Mouse (Mus musculus) forebrain, embryonic 16.5 days (tissue): ENCODE data around the gene Gpr45. TPM values are rescaled to one million over a fixed set of nuclear protein-coding genes. Genes with fewer than 3 reads are reported as not detected.

Experiments used
- ATAC-seq: fragments of 200-750 bp; cut with Nextera tagmentation; 2 replicates; pipeline ENCODE4 v1.8.0; 2017; ENCODE audit warnings: mild to moderate bottlenecking, moderate library complexity
- H3K27ac ChIP-seq: fragments of 300-500 bp; sonication (generic); 2 replicates; pipeline ENCODE4 v1.5.1; 2014; ENCODE audit warnings: low read length, control low read depth
- H3K27me3 ChIP-seq: fragments of 300-500 bp; sonication (generic); replicated peaks from 2 replicates; pipeline ENCODE4 v1.6.1; 2014; ENCODE audit warnings: low read length; ENCODE audit not compliant: control insufficient read depth, insufficient read depth
- H3K36me3 ChIP-seq: fragments of 300-500 bp; sonication (generic); 2 replicates; pipeline ENCODE4 v1.6.1; 2014; ENCODE audit not compliant: control insufficient read depth, insufficient read depth
- H3K4me1 ChIP-seq: fragments of 300-500 bp; sonication (generic); replicated peaks from 2 replicates; pipeline ENCODE4 v1.6.1; 2014; ENCODE audit warnings: low read length; ENCODE audit not compliant: control insufficient read depth, insufficient read depth
- H3K4me2 ChIP-seq: fragments of 300-500 bp; sonication (generic); 2 replicates; pipeline ENCODE4 v1.6.1; 2014; ENCODE audit warnings: mild to moderate bottlenecking, low read length, control low read depth
- H3K4me3 ChIP-seq: fragments of 300-500 bp; sonication (generic); replicated peaks from 2 replicates; pipeline ENCODE4 v1.5.1; 2014; ENCODE audit warnings: mild to moderate bottlenecking, low read length, control low read depth
- H3K9ac ChIP-seq: fragments of 300-500 bp; sonication (generic); replicated peaks from 2 replicates; pipeline ENCODE4 v1.6.1; 2014; ENCODE audit warnings: low read depth, low read length, control low read depth
- H3K9me3 ChIP-seq: fragments of 300-500 bp; sonication (generic); 2 replicates; pipeline ENCODE4 v1.6.1; 2016; ENCODE audit warnings: low read length; ENCODE audit not compliant: control insufficient read depth
- WGBS: fragments of 180-500 bp; shearing (Covaris S2); extraction: QIAGEN DNeasy Blood & Tissue Kit; methylation state at CpG from one replicate; pipeline ENCODE4 v1.1.7; 2014; 5-methylcytosine and 5-hydroxymethylcytosine counted together
- microRNA-seq: library from miRNA; unstranded; fragments of <30 nt; microRNA quantifications from one replicate; pipeline ENCODE4, GENCODE M21; 2017
- polyA plus RNA-seq: library from polyadenylated mRNA; unstranded; fragments of >200 nt; fragmentation: Nextera tagmentation; extraction: Ambion mirVana; gene quantifications from 2 replicates; pipeline ENCODE4 v1.2.1, GENCODE M21; 2015

The Gpr45 gene
- polyA plus RNA-seq, 1 experiment from 2014 or later: 32.8 TPM

DNA sequence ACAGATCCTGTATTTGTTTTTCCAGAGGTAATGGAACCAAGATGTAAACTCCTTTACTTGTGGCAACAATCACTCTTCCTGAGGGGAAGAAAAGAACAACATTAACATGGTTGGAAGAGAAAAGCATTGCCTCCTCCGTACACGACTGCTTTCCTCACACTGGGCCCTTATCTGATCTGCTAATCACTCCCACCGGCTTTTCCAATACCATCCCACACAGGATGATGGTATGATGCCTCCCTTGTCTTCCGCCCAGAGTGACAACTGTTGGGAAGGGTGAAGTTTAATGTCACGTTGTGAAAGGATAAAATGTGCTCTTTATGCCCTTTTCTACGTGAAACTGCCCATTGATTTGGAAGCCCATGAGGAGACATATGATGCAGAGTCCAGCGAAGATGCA, 114.9 kb downstream of the Gpr45 start:
- ATAC-seq: no peak
- 91% methylated on average over 7 of the region's 7 CpGs for WGBS
- no peak overlapping the region for H3K4me2 ChIP-seq
- H3K27me3 ChIP-seq: no peaks in the 10 kb centered on the region
- H3K4me1 ChIP-seq: 0 out of 2 replicates have a peak, but pooled peaks cover 3% of the 10 kb centered on the region
- no peaks in the 10 kb centered on the region for H3K9me3 ChIP-seq
- no peak overlapping the region for H3K9ac ChIP-seq
- H3K4me3 ChIP-seq: no peak overlapping the region
- H3K36me3 ChIP-seq: 0 out of 2 replicates have a peak, but pooled peaks cover 5% of the 10 kb centered on the region
- no peak overlapping the region for H3K27ac ChIP-seq

- 89% methylated on average over 5 of the region's 5 CpGs for WGBS
- Histone ChIP-seq H3K36me3 (peaks cover 7% of the 10 kb centered on the region), H3K4me3 (no peak overlapping the region), H3K9ac (no peak overlapping the region), H3K27ac (no peak overlapping the region), H3K27me3 (no peaks in the 10 kb centered on the region), H3K4me2 (no peak overlapping the region), H3K4me1 (0 out of 2 replicates have a peak, but pooled peaks cover 3% of the 10 kb centered on the region), H3K9me3 (no peaks in the 10 kb centered on the region)
- ATAC-seq: no peak
These were observed 118.1 kb downstream of the Gpr45 start for GRCm38 (mm10) chr1:43070726-43071125.

- ATAC-seq: peak; percentile 71
- Histone ChIP-seq H3K27me3 (no peaks in the 10 kb centered on the region), H3K36me3 (peaks cover 7% of the 10 kb centered on the region), H3K9ac (no peak overlapping the region), H3K9me3 (no peaks in the 10 kb centered on the region), H3K4me3 (no peak overlapping the region), H3K4me2 (no peak overlapping the region), H3K4me1 (0 out of 2 replicates have a peak, but pooled peaks cover 3% of the 10 kb centered on the region), H3K27ac (no peak overlapping the region)
- WGBS: 67% methylated on average over 8 of the region's 8 CpGs
These were observed 119.4 kb downstream of the Gpr45 start for GRCm38 (mm10) chr1:43072028-43072427.

DNA sequence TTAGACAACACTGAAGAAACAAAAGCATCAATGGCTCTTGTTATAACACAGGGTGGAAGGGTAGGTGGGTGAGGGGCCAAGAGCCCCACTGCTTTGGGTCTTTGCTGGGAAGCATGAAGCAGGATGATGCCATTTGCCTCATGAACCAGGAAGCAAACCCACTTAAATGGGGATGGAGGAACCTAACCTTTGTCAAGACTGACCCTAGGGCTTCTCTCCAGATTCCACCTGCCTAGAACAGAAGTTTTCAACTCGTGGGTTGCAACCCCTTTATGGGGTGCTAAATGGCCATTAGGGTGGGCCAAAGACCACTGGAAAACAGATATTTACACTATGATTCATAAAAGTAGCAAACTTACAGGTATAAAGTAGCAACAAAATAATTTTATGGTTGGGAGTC, 119.9 kb downstream of the Gpr45 start:
- no peak overlapping the region for H3K4me3 ChIP-seq
- no peaks in the 10 kb centered on the region for H3K27me3 ChIP-seq
- 0 out of 2 replicates have a peak, but pooled peaks cover 3% of the 10 kb centered on the region for H3K4me1 ChIP-seq
- H3K27ac ChIP-seq: no peak overlapping the region
- H3K9me3 ChIP-seq: no peaks in the 10 kb centered on the region
- H3K4me2 ChIP-seq: no peak overlapping the region
- H3K9ac ChIP-seq: no peak overlapping the region
- WGBS: 74% methylated on average over 1 of the region's 1 CpGs
- H3K36me3 ChIP-seq: peaks cover 7% of the 10 kb centered on the region
- ATAC-seq: no peak

DNA sequence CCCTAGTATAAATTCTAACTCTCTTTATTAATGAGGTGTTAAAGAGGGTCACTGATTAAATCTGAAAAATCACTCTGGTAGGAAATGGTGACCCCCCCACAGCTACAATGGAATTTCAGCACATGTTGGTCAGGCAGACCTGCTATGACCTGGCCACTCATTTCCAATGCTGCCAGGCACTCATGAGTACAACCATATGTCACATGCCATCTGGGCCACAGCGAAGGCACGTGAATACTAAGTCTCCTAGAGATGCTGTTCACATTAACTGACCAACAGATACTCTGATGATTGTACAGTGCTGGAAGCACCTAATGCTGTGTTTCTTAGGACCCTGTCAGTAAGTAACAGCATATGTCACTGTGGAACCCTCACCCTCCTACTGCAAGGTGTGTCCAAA, 122.1 kb downstream of the Gpr45 start:
- Histone ChIP-seq H3K9ac (no peak overlapping the region), H3K36me3 (peaks cover 7% of the 10 kb centered on the region), H3K27ac (no peak overlapping the region), H3K27me3 (no peaks in the 10 kb centered on the region), H3K9me3 (no peaks in the 10 kb centered on the region), H3K4me3 (no peak overlapping the region), H3K4me1 (0 out of 2 replicates have a peak, but pooled peaks cover 3% of the 10 kb centered on the region), H3K4me2 (no peak overlapping the region)
- 88% methylated on average over 2 of the region's 2 CpGs for WGBS
- no peak for ATAC-seq

GRCm38 (mm10) chr1:43078124-43078523, 125.5 kb downstream of the Gpr45 start:
- Histone ChIP-seq H3K9ac (no peak overlapping the region), H3K4me1 (no peaks in the 10 kb centered on the region), H3K4me2 (no peak overlapping the region), H3K27ac (no peak overlapping the region), H3K4me3 (no peak overlapping the region), H3K9me3 (no peaks in the 10 kb centered on the region), H3K36me3 (peaks cover 7% of the 10 kb centered on the region), H3K27me3 (no peaks in the 10 kb centered on the region)
- WGBS: 80% methylated on average over 2 of the region's 2 CpGs
- ATAC-seq: no peak

DNA sequence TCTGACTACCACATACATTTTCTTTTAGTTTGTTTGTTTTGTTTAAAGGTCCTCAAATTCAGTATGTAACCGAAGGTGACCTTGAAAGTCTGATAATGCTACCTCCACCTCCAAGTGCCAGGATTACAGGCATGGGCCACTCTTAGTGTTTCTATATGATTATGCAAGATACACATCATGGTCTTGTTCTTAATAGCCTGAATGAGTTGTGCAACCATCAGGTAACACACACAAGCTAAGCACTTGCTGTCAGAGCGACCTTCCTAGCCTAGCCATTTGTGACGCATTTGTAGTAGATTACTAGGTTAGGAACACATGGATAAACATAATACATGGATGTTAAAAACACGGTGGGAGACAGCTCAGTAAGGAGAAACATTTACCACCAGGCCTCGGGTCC, 130.3 kb downstream of the Gpr45 start:
- 89% methylated on average over 5 of the region's 5 CpGs for WGBS
- H3K27ac ChIP-seq: no peak overlapping the region
- no peak overlapping the region for H3K4me3 ChIP-seq
- H3K4me1 ChIP-seq: no peaks in the 10 kb centered on the region
- H3K4me2 ChIP-seq: no peak overlapping the region
- ATAC-seq: no peak
- no peak overlapping the region for H3K9ac ChIP-seq
- H3K27me3 ChIP-seq: no peaks in the 10 kb centered on the region
- no peaks in the 10 kb centered on the region for H3K9me3 ChIP-seq
- H3K36me3 ChIP-seq: no peaks in the 10 kb centered on the region

Small RNA genes within 50 kb of the gene (microRNA-seq; reads per million reads assigned to microRNA genes)
- gene Gm24001: not detected

Other genes starting within 250 kb of the Gpr45 start
- gene Mrps9, start 101.6 kb upstream of the Gpr45 start, polyA plus RNA-seq: 33.5 and 35.8 TPM in 2 replicates
- gene Tgfbrap1, start 145.8 kb downstream of the Gpr45 start, polyA plus RNA-seq: 18.1 and 19.5 TPM in 2 replicates
- 56.7 and 61.8 TPM in 2 replicates for gene AI597479, start 145.8 kb downstream of the Gpr45 start, polyA plus RNA-seq
- gene Fhl2, start 244.1 kb downstream of the Gpr45 start, polyA plus RNA-seq: 16.4 and 17.2 TPM in 2 replicates